Mouse (Mus musculus): ENCODE results near the gene Gigyf2. TPM values are rescaled to one million over a fixed set of nuclear protein-coding genes. Genes with fewer than 3 reads are reported as not detected.

Gene Gigyf2
- polyA plus RNA-seq, 1 experiment = 19.0 TPM

DNA sequence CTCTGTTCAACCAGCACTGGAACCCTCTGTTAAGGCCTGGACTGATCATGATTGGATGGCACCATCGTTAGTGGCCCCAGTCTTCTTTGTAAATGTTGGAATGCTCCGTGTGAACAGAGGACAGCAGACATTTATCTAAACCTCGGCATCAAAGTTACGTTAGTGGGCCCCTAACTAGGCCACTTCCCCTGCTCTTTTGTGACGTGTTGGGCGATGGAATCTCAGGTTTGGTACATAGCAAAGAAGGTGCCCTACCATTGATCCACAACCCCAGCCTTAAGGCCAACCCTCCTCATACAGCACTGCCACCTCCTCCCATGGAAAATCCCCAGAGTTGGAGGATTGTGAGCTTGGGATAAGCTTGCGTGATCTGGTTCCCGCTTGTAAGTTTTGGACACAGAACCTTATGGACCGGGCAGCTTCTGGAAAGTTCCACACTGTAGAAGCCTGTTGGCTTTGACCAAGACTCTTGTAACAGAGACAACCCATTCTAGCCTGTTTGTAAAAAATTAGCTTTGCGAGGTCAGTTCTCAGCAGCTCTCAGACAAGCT lies 43.3 kb upstream of the Gigyf2 start:
- H3K27me3 ChIP-seq (ENCODE audit: control insufficient read depth, insufficient read depth, insufficient read length) = no peaks in the 10 kb centered on the region
- H3K4me3 ChIP-seq = no peak overlapping the region
- TF ChIP-seq TCF3 (IDR thresholded peaks at IDR 0.05; ENCODE audit: insufficient read length, low read depth) (no peak), POLR2A (IDR thresholded peaks at IDR 0.05; ENCODE audit: insufficient read length, low read depth) (no peak), SRF (IDR thresholded peaks at IDR 0.05; ENCODE audit: control insufficient read depth, insufficient read length, low read depth) (no peak), MYOG (IDR thresholded peaks at IDR 0.05; ENCODE audit: control insufficient read depth in 1 of 3, insufficient read depth in 1 of 3, insufficient read length in 2 of 3, low read depth in 2 of 3) (no peak), USF1 (IDR thresholded peaks at IDR 0.05; ENCODE audit: low read depth) (no peak), MYOD1 (IDR thresholded peaks at IDR 0.05; ENCODE audit: control insufficient read depth in 1 of 3, insufficient read length in 2 of 3, low read depth in 2 of 3) (no peak), POLR2AphosphoS2 (IDR thresholded peaks at IDR 0.05; ENCODE audit: insufficient read length, low read depth) (no peak), MAX (IDR thresholded peaks at IDR 0.05; ENCODE audit: low read depth) (no peak), REST (IDR thresholded peaks at IDR 0.05; ENCODE audit: insufficient read depth, insufficient read length) (no peak), E2F4 (IDR thresholded peaks at IDR 0.05; ENCODE audit: insufficient read depth) (no peak)

DNA sequence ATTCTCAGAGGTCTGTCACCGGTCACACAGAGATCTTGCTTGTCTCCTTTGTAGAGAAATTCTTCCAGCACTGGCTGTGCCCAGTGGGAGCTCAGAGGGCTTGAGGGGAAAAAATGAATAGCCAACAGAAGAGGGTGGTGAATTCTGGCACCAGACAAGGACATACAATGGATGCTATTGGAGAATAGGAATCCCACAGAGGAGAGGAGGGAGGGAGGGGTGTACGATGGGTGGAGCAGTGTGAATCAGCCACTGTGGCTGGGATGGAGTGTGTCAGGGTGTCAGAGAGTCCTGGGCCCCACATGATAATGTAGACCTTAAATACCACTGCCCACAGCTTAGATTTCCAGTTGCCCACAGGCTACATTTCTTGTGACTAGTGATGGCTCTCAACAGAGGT lies 39.7 kb upstream of the Gigyf2 start:
- Histone ChIP-seq H3ac (ENCODE audit: control insufficient read depth, insufficient read length) (no peak overlapping the region), H3K4me2 (ENCODE audit: low read depth) (no peak overlapping the region), H3K36me3 (ENCODE audit: control insufficient read depth, insufficient read depth) (no peaks in the 10 kb centered on the region), H3K27me3 (ENCODE audit: control insufficient read depth, insufficient read depth, insufficient read length) (no peaks in the 10 kb centered on the region), H3K4me3 (no peak overlapping the region), H3K79me2 (ENCODE audit: control insufficient read depth, insufficient read depth) (no peaks in the 10 kb centered on the region)
- no peak for TF ChIP-seq MAX (IDR thresholded peaks at IDR 0.05; ENCODE audit: low read depth)
- TF ChIP-seq MYOD1 (IDR thresholded peaks at IDR 0.05; ENCODE audit: control insufficient read depth in 1 of 3, insufficient read length in 2 of 3, low read depth in 2 of 3) = no peak

More for the DNA sequence above, 43.3 kb upstream of the Gigyf2 start:
- H3ac ChIP-seq (ENCODE audit: control insufficient read depth, insufficient read length) = no peak overlapping the region
- H3K36me3 ChIP-seq (ENCODE audit: control insufficient read depth, insufficient read depth) = no peaks in the 10 kb centered on the region
- no peaks in the 10 kb centered on the region for H3K79me2 ChIP-seq (ENCODE audit: control insufficient read depth, insufficient read depth)
- no peak overlapping the region for H3K4me2 ChIP-seq (ENCODE audit: low read depth)

DNA sequence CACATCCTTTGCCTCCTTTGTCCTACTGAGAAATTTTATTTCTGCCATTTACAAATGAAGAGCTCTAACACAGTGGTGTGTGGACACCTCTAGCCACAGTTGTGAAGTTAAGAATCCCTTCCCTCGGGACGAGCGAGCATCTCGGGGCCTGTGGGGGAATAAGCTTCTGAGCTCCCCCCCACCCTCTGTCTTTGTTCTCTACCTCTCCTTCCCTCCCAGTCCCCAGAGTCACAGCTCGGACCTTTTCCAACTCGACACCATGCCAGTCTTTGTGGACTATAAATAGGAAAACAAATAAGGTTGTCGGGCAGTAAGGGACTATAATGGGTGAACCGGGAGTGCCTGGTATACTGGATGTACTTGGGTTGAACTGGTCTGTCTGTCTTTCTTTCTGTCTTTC lies 35.4 kb upstream of the Gigyf2 start:
- H3K4me3 ChIP-seq = no peak overlapping the region
- no peak overlapping the region for H3ac ChIP-seq (ENCODE audit: control insufficient read depth, insufficient read length)
- H3K27me3 ChIP-seq (ENCODE audit: control insufficient read depth, insufficient read depth, insufficient read length) = no peaks in the 10 kb centered on the region
- no peaks in the 10 kb centered on the region for H3K79me2 ChIP-seq (ENCODE audit: control insufficient read depth, insufficient read depth)
- H3K36me3 ChIP-seq (ENCODE audit: control insufficient read depth, insufficient read depth) = no peaks in the 10 kb centered on the region
- no peak overlapping the region for H3K4me2 ChIP-seq (ENCODE audit: low read depth)
- TF ChIP-seq E2F4 (IDR thresholded peaks at IDR 0.05; ENCODE audit: insufficient read depth) (no peak), USF1 (IDR thresholded peaks at IDR 0.05; ENCODE audit: low read depth) (no peak), MYOD1 (IDR thresholded peaks at IDR 0.05; ENCODE audit: control insufficient read depth in 1 of 3, insufficient read length in 2 of 3, low read depth in 2 of 3) (no peak), REST (IDR thresholded peaks at IDR 0.05; ENCODE audit: insufficient read depth, insufficient read length) (no peak), POLR2AphosphoS2 (IDR thresholded peaks at IDR 0.05; ENCODE audit: insufficient read length, low read depth) (no peak), TCF3 (IDR thresholded peaks at IDR 0.05; ENCODE audit: insufficient read length, low read depth) (no peak), CEBPB (IDR thresholded peaks at IDR 0.05; ENCODE audit: insufficient read depth, poor library complexity, severe bottlenecking) (no peak), POLR2A (IDR thresholded peaks at IDR 0.05; ENCODE audit: insufficient read length, low read depth) (no peak), MAX (IDR thresholded peaks at IDR 0.05; ENCODE audit: low read depth) (no peak), TCF12 (IDR thresholded peaks at IDR 0.05; ENCODE audit: insufficient read depth, poor library complexity, severe bottlenecking) (no peak), MYOG (IDR thresholded peaks at IDR 0.05; ENCODE audit: control insufficient read depth in 1 of 3, insufficient read depth in 1 of 3, insufficient read length in 2 of 3, low read depth in 2 of 3) (no peak), SRF (IDR thresholded peaks at IDR 0.05; ENCODE audit: control insufficient read depth, insufficient read length, low read depth) (no peak)

DNA sequence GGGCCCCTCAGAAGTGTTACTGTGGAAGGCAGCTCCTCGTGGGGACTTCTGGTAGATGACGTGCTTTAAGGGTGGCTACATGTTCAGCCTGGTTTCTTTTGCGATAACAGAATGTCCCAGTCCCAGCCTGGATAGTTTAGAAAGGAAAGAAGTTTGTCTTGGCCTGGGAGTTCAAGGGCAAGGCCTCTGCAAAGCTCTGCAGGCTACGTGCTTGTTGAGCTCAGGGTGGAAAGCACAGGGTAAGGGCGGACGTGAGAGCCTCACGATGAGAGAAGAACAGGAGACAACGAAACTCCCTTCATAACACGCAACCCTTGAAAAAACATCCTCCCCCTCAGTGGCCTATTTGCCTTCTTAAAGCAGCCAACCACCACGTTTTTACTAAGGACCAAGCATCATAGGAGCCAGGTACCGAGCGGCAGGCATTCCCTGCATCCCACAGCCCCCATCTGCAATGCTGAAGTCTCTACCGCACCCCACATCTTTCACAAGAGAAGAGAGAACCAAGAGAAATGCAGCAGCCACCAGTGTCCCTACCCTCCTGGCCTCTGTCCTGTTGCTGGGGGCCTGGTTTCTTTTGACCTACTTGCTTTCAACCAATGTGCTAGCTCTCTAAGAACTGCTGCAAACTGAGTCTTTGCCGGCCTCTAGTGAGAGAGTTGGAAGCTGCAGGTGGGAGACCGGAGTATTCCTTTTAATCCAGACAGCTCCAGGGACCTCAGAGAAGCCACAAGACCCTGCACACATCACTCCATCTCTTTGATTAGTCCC lies 34.2 kb upstream of the Gigyf2 start:
- Histone ChIP-seq H3K36me3 (ENCODE audit: control insufficient read depth, insufficient read depth) (no peaks in the 10 kb centered on the region), H3ac (ENCODE audit: control insufficient read depth, insufficient read length) (no peak overlapping the region), H3K79me2 (ENCODE audit: control insufficient read depth, insufficient read depth) (no peaks in the 10 kb centered on the region), H3K27me3 (ENCODE audit: control insufficient read depth, insufficient read depth, insufficient read length) (no peaks in the 10 kb centered on the region), H3K4me3 (no peak overlapping the region), H3K4me2 (ENCODE audit: low read depth) (no peak overlapping the region)
- TF ChIP-seq SRF (IDR thresholded peaks at IDR 0.05; ENCODE audit: control insufficient read depth, insufficient read length, low read depth) (no peak), MYOD1 (IDR thresholded peaks at IDR 0.05; ENCODE audit: control insufficient read depth in 1 of 3, insufficient read length in 2 of 3, low read depth in 2 of 3) (no peak), TCF3 (IDR thresholded peaks at IDR 0.05; ENCODE audit: insufficient read length, low read depth) (no peak), REST (IDR thresholded peaks at IDR 0.05; ENCODE audit: insufficient read depth, insufficient read length) (no peak), POLR2AphosphoS2 (IDR thresholded peaks at IDR 0.05; ENCODE audit: insufficient read length, low read depth) (no peak), E2F4 (IDR thresholded peaks at IDR 0.05; ENCODE audit: insufficient read depth) (no peak), MAX (IDR thresholded peaks at IDR 0.05; ENCODE audit: low read depth) (no peak), TCF12 (IDR thresholded peaks at IDR 0.05; ENCODE audit: insufficient read depth, poor library complexity, severe bottlenecking) (no peak), MYOG (IDR thresholded peaks at IDR 0.05; ENCODE audit: control insufficient read depth in 1 of 3, insufficient read depth in 1 of 3, insufficient read length in 2 of 3, low read depth in 2 of 3) (no peak), USF1 (IDR thresholded peaks at IDR 0.05; ENCODE audit: low read depth) (no peak), POLR2A (IDR thresholded peaks at IDR 0.05; ENCODE audit: insufficient read length, low read depth) (no peak), CEBPB (IDR thresholded peaks at IDR 0.05; ENCODE audit: insufficient read depth, poor library complexity, severe bottlenecking) (no peak)

Measured in myocyte (in vitro differentiated cells).